Mouse (Mus musculus) right cerebral cortex, postnatal 4 days (tissue): ENCODE results near the gene Ccdc194.

Experiments used
- DNase-seq: peaks from one replicate; pipeline ENCODE4 v3.0.0-alpha.2; 2022

The Ccdc194 gene

GRCm38 (mm10) chr8:71507589-71508104, 17.9 kb downstream of the Ccdc194 start:
- peak; percentile 90 for DNase-seq

DNA sequence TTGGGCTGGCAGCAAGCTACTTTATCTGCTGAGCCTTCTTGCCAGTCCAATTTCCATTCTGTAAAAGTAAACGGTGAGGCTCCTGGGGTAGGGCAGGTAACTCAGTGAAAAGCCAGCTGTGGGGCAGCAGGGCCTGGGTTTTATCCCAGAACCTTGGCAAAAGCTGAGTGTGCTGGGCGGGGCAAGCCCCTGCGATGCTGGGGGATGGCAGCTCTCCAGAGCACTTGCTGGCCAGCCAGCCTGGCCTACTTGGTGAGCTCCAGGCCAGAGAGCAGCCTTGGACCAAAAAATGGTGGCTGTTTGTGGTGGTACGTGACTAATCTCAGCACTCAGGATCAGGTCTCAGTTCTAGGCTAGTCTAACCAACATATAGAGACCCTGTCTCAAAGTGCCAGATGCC, 19.5 kb downstream of the Ccdc194 start:
- no peak for DNase-seq

DNA sequence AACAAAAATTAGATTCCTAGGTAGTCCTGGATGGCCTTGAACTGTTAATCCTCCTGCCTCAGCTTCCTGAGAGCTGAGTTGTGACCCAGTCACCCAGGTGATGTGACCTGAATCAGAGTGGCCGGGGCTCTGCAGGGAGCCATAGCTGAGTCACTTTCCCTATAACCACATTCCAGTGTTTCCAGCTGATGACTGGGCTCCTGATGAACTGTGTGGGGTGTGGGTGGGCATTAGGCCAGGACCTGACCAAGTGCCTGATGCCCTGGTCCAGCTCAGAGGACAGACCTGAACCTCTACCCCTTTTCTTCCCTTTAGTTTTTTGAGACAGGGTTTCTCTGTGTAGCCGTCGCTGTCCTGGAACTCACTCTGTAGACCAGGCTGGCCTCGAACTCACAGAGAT, 20.2 kb downstream of the Ccdc194 start:
- no peak for DNase-seq

DNA sequence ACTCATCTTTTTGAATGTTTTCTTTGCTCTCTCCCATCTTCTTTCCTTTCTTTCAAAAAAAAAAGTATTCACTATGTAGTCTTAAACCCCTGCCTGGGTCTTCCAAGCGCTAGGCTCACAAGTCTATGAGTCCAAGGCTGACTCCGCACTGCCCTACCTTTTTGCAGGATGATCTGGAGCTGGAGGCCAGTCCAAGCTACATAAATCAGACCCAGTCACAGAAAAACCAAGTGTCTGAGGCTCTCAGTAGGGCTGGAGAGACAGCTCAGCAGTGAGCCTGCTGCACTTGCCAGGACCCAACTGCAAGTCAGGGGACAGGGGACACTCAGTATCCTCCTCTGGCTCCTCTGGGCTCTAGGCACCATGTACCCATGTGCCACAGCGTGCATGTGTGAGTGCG, 21.2 kb downstream of the Ccdc194 start:
- no peak for DNase-seq

GRCm38 (mm10) chr8:71498816-71499690, 26.5 kb downstream of the Ccdc194 start:
- no peak for DNase-seq

DNA sequence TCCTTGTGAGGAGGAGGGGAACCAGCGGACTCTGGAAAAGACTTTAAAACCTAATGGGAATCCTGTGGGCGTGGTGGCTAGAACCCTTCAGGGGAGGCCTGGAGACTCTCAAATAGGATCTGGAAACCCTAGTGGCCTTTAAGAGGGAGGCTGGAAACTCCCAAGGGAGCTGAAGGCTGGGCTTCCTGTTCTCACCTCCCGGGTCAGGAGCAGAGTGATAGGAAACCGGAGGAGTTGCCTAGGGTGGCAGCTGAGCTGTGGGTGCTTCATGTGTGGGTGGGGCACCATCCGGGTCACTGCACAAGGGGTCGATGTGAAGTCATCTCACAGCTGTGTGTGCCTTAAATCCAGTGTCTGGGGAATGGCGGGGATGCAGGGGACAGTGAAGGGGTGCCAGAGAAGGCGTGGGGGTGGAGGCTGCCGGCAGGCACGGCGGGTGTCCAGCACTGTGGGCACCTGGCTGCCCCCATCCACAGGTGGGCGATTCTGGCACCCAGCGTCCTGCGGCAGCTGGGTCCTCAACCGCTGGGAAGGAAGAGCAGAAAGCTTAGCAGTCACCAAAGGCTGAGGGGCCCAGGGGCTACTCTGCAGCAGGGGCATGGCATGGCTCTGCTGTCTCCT, 27.5 kb downstream of the Ccdc194 start:
- DNase-seq: no peak

GRCm38 (mm10) chr8:71497077-71497645, 28.4 kb downstream of the Ccdc194 start:
- no peak for DNase-seq

DNA sequence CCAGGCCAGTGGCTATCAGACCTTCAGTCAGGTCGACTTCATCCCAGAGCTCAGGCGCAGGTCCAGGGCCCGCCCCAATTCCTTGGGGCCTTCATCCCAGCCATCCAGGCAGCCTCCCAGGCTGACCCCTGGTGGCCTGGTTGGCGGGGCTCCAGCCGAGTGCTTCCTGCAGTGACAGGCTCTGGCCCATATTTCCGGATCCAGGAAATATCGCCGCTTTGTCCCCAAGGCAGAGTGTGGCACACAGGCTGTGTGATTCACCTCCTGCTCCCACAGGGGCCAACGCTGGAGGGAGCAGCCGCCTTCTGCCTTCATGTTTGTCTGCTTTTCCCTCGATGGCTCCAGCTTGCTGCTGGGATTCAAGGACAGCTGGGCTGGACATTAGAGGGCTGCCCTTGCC, 29.0 kb downstream of the Ccdc194 start:
- peak; percentile 66 for DNase-seq

DNA sequence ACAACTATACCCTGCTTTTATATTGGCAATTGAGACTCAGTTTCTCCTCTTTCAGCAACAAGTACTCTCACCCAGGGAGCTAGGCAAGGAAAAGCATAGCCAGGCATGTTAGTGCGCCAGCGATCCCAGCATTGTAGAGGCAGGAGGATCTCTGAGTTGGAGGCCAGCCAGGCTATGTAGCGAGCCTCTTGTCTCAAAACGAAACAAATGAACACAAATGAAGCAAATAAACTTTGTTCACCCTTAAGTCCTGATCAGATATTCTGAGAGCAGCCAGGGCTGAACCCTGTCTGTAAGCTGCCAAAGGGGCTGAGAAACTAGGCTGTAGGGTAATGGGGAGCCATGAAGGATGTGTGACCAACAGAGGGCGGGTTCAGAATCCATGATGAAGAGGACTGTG, 29.7 kb downstream of the Ccdc194 start:
- no peak for DNase-seq

GRCm38 (mm10) chr8:71495039-71495438, 30.5 kb downstream of the Ccdc194 start:
- peak; percentile 82 for DNase-seq

- peak; percentile 74 for DNase-seq
These were observed 37.1 kb downstream of the Ccdc194 start for GRCm38 (mm10) chr8:71488454-71488853.

DNA sequence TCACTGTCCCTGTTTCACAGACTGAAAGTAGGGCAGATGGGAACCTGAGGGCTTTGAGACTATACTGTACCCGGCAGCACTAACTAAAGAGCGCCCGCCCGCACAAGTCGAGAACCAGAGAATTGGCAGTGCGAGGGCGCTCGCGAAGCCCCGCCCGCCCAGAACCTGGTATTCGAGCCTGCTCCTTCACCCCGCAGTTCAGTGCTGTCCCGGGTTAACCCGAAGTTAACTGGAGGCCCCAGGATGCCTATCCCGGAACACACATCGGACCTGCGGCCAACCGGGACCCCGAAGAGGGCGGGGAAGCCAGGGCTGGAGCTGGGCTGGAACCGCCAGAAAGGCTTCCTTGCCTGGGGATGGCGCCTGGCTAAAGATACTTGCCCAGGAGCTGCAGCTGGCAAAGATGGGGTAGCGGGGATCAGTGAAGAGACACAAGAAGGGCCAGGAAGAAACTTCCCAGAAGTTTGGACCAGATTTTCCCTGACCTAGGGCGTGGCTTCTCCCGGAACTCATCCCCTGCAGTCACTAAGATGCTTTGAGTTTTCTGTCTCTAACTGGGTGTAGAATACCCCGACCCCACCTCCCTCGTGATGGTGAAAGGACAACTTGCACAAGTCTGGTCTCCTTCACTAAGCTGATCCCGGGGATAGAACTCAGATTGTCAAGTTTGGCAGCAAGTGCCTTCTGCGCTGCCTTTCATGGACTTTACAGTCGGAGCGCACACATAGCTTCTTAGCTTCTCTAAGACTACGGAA, 37.6 kb downstream of the Ccdc194 start, which contains the start of gene Gtpbp3:
Gtpbp3 (plus strand) TSS at position 413 of the 755 bp plus-strand sequence.
- peak; percentile 72 for DNase-seq

DNA sequence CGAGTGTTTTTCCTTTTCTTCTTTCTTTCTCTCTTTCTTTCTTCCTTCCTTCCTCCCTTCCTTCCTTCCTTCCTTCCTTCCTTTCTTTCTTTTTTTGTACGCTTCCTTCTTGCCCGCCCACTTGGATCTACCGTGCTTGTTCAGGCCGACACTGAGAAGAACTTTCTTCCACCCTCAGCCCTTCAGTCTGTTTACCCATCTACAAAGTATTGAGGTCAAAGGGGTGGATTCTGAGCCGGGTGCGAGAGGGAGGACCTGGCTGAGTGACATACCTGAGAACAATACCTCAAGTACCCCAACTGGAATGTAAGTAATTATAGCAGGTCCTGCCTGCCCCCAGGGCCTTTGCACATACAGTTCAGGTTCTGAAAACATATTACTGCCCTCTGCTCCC, 39.4 kb downstream of the Ccdc194 start:
- DNase-seq: no peak

- DNase-seq: peak; percentile 84
These were observed 40.1 kb downstream of the Ccdc194 start, which contains the start of gene Ano8 for GRCm38 (mm10) chr8:71485142-71486135. Gene Ano8, minus strand, starts transcription at chr8:71485963.

GRCm38 (mm10) chr8:71484736-71485135, 40.8 kb downstream of the Ccdc194 start:
- no peak for DNase-seq

GRCm38 (mm10) chr8:71483932-71484331, 41.6 kb downstream of the Ccdc194 start:
- no peak for DNase-seq

GRCm38 (mm10) chr8:71478943-71479342, 46.6 kb downstream of the Ccdc194 start:
- no peak for DNase-seq

GRCm38 (mm10) chr8:71477196-71477845, 48.2 kb downstream of the Ccdc194 start:
- DNase-seq: peak; percentile 58

DNA sequence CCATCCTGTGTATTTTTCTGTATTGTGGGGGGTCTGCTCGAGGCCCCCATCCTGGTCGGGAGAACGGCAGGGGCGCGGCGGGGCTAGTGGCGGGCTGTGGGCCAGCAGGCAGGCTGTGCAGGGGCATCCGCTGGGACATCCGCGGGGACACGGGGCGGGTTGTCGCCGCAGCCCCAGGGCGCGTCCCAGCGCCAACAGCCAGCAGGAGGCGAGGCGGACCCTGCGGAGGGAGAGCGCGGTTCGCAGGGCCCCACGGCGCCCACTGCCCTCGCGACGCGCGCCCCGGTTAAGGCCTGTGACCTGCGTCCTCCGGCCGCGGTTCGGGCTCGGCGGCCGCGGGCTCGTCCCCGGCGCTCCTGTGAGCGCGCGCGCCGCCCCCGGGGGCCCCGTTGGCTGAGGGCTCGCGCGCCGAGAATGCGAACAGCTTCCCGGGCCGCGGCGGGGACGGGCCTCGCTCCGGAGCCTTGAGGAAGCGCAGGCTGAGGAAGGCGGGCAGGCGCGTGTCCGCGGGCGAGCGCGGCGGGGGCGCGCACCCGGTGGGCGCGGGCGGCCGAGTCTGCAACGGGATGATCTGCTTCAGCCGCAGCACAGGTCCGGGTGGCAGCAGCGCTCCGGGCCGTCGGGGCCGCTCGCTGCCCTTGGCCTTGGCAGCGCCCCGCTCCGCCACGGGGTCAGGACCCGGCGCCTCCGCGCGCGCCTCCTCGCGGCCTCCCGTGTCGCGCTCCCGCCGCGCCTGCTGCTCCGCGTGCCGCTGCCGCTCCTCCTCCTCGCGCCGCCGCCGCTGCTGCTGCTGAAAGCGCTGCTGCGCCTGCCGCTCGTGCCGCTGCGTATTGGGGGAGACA, 49.2 kb downstream of the Ccdc194 start:
- peak; percentile 87 for DNase-seq

DNA sequence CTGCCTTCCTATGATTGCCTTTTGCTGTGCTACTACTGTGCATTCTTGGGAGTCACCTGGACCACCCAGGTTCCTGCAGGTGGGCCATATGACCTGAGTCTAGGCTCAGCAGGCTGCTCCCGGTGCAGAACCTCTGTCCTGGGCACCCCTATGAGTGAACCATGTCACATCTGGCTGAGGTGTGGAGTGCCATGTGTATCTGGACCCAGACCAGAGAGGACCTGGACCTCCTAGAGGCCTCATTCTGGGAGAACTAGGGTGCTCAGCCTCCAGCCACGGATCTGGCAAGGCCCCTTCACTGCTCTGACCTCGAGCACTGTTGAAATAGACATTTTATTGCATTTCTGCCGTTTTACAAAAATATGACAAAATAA, 49.8 kb downstream of the Ccdc194 start:
- no peak for DNase-seq
